Mouse (Mus musculus) intestine, embryonic 14.5 days (tissue): ENCODE measurements around the gene Rps6ka5. TPM values are rescaled to one million over a fixed set of nuclear protein-coding genes. Genes with fewer than 3 reads are reported as not detected.

Experiments
- ATAC-seq: fragments of 200-750 bp; cut with Nextera tagmentation; replicated peaks from 2 replicates; pipeline ENCODE4 v1.8.0; 2017; ENCODE audit warnings: low read depth, moderate number of reproducible peaks, moderate TSS enrichment, moderate library complexity; ENCODE audit not compliant: low FRiP score, low TSS enrichment
- DNase-seq: peaks from one replicate; pipeline ENCODE4 v3.0.0-alpha.2; 2018; ENCODE audit warnings: low spot score
- H3K27ac ChIP-seq: fragments of 300-500 bp; sonication (generic); 2 replicates; pipeline ENCODE4 v1.5.1; 2014; ENCODE audit warnings: low read depth, mild to moderate bottlenecking, control low read depth
- H3K27me3 ChIP-seq: fragments of 300-500 bp; sonication (generic); replicated peaks from 2 replicates; pipeline ENCODE4 v1.6.1; 2014; ENCODE audit warnings: low read length, control low read depth; ENCODE audit not compliant: control insufficient read depth, insufficient read depth
- H3K36me3 ChIP-seq: fragments of 300-500 bp; sonication (generic); 2 replicates; pipeline ENCODE4 v1.6.1; 2014; ENCODE audit warnings: low read length, control low read depth; ENCODE audit not compliant: control insufficient read depth, insufficient read depth
- H3K4me1 ChIP-seq: fragments of 300-500 bp; sonication (generic); replicated peaks from 2 replicates; pipeline ENCODE4 v1.6.1; 2014; ENCODE audit warnings: low read length, control low read depth, mixed read lengths; ENCODE audit not compliant: control insufficient read depth, insufficient read depth
- H3K4me2 ChIP-seq: fragments of 300-500 bp; sonication (generic); 2 replicates; pipeline ENCODE4 v1.6.1; 2014; ENCODE audit warnings: low read length
- H3K4me3 ChIP-seq: fragments of 300-500 bp; sonication (generic); 2 replicates; pipeline ENCODE4 v1.5.1; 2014; ENCODE audit warnings: low read depth, low read length, control low read depth, mixed read lengths
- H3K9ac ChIP-seq: fragments of 300-500 bp; sonication (generic); 2 replicates; pipeline ENCODE4 v1.6.1; 2014; ENCODE audit warnings: mild to moderate bottlenecking, low read length
- H3K9me3 ChIP-seq: fragments of 300-500 bp; sonication (generic); 2 replicates; pipeline ENCODE4 v1.6.1; 2016; ENCODE audit warnings: low read length, control low read depth; ENCODE audit not compliant: control insufficient read depth
- WGBS: fragments of 180-500 bp; shearing (Covaris S2); extraction: QIAGEN DNeasy Blood & Tissue Kit; methylation state at CpG from one replicate; pipeline ENCODE4 v1.1.7; 2014; 5-methylcytosine and 5-hydroxymethylcytosine counted together
- polyA plus RNA-seq: library from polyadenylated mRNA; unstranded; fragments of >200 nt; fragmentation: Nextera tagmentation; extraction: Ambion mirVana; gene quantifications from 2 replicates; pipeline ENCODE4 v1.2.1, GENCODE M21; 2014

The Rps6ka5 gene
- polyA plus RNA-seq, 1 experiment from 2014 or later = 3.2 TPM

- Histone ChIP-seq H3K4me2 (no peak overlapping the region), H3K27ac (no peak overlapping the region), H3K36me3 (peaks cover 7% of the 10 kb centered on the region; the same call in 1 of the 2 replicates), H3K9ac (no peak overlapping the region), H3K4me3 (no peak overlapping the region), H3K27me3 (no peaks in the 10 kb centered on the region), H3K9me3 (no peaks in the 10 kb centered on the region), H3K4me1 (no peaks in the 10 kb centered on the region)
- DNase-seq (no peak), ATAC-seq (no peak)
- 64% methylated on average over 2 of the region's 2 CpGs for WGBS
Observed at GRCm38 (mm10) chr12:100578291-100578690, 148.5 kb downstream of the Rps6ka5 start.

GRCm38 (mm10) chr12:100575739-100576138 is 151.0 kb downstream of the Rps6ka5 start:
- Histone ChIP-seq H3K9me3 (no peaks in the 10 kb centered on the region), H3K27ac (no peak overlapping the region), H3K36me3 (peaks cover 7% of the 10 kb centered on the region; the same call in 1 of the 2 replicates), H3K9ac (no peak overlapping the region), H3K4me1 (no peaks in the 10 kb centered on the region), H3K4me3 (no peak overlapping the region), H3K4me2 (no peak overlapping the region), H3K27me3 (no peaks in the 10 kb centered on the region)
- DNase-seq (no peak), ATAC-seq (no peak)
- 77% methylated on average over 3 of the region's 3 CpGs for WGBS

- Histone ChIP-seq H3K27ac (no peak overlapping the region), H3K4me1 (no peaks in the 10 kb centered on the region), H3K9ac (no peak overlapping the region), H3K36me3 (peaks cover 7% of the 10 kb centered on the region; the same call in 1 of the 2 replicates), H3K27me3 (no peaks in the 10 kb centered on the region), H3K9me3 (no peaks in the 10 kb centered on the region), H3K4me3 (no peak overlapping the region), H3K4me2 (no peak overlapping the region)
- WGBS = 83% methylated on average over 12 of the region's 12 CpGs
- DNase-seq (no peak), ATAC-seq (no peak)
Observed at GRCm38 (mm10) chr12:100570522-100571072, 156.2 kb downstream of the Rps6ka5 start.

- H3K9me3 ChIP-seq = no peaks in the 10 kb centered on the region
- no peak overlapping the region for H3K9ac ChIP-seq
- no peak overlapping the region for H3K4me3 ChIP-seq
- ATAC-seq (no peak), DNase-seq (no peak)
- 81% methylated on average over 7 of the region's 7 CpGs for WGBS
- H3K27me3 ChIP-seq = no peaks in the 10 kb centered on the region
- no peak overlapping the region for H3K27ac ChIP-seq
- no peak overlapping the region for H3K4me2 ChIP-seq
- peaks cover 2% of the 10 kb centered on the region; the same call in 1 of the 2 replicates for H3K36me3 ChIP-seq
- H3K4me1 ChIP-seq = no peaks in the 10 kb centered on the region
Observed at GRCm38 (mm10) chr12:100568831-100569230, 158.0 kb downstream of the Rps6ka5 start.

- Histone ChIP-seq H3K9ac (no peak overlapping the region), H3K27me3 (no peaks in the 10 kb centered on the region), H3K4me2 (no peak overlapping the region), H3K27ac (no peak overlapping the region), H3K4me1 (no peaks in the 10 kb centered on the region), H3K36me3 (peaks cover 4% of the 10 kb centered on the region; the same call in 1 of the 2 replicates), H3K4me3 (no peak overlapping the region), H3K9me3 (no peaks in the 10 kb centered on the region)
- DNase-seq (no peak), ATAC-seq (no peak)
- WGBS = 81% methylated on average over 6 of the region's 6 CpGs
Observed at GRCm38 (mm10) chr12:100568105-100568504, 158.7 kb downstream of the Rps6ka5 start.

GRCm38 (mm10) chr12:100567627-100568026 is 159.2 kb downstream of the Rps6ka5 start:
- Histone ChIP-seq H3K27ac (no peak overlapping the region), H3K4me1 (no peaks in the 10 kb centered on the region), H3K9me3 (no peaks in the 10 kb centered on the region), H3K27me3 (no peaks in the 10 kb centered on the region), H3K4me3 (no peak overlapping the region), H3K36me3 (peaks cover 5% of the 10 kb centered on the region; the same call in 1 of the 2 replicates), H3K9ac (no peak overlapping the region), H3K4me2 (no peak overlapping the region)
- WGBS = 80% methylated on average over 3 of the region's 3 CpGs
- no peak for DNase-seq
- no peak for ATAC-seq

GRCm38 (mm10) chr12:100553675-100554074 is 173.1 kb downstream of the Rps6ka5 start:
- Histone ChIP-seq H3K9me3 (no peaks in the 10 kb centered on the region), H3K36me3 (peaks cover 7% of the 10 kb centered on the region; the same call in 1 of the 2 replicates), H3K27ac (no peak overlapping the region), H3K4me2 (no peak overlapping the region), H3K4me3 (no peak overlapping the region), H3K4me1 (no peaks in the 10 kb centered on the region), H3K9ac (no peak overlapping the region), H3K27me3 (no peaks in the 10 kb centered on the region)
- DNase-seq = no peak
- 81% methylated on average over 6 of the region's 6 CpGs for WGBS
- no peak for ATAC-seq

- H3K27ac ChIP-seq = no peak overlapping the region
Observed at GRCm38 (mm10) chr12:100551972-100552371, 174.8 kb downstream of the Rps6ka5 start.

GRCm38 (mm10) chr12:100544194-100544567 is 182.6 kb downstream of the Rps6ka5 start:
- Histone ChIP-seq H3K4me2 (no peak overlapping the region), H3K9ac (no peak overlapping the region), H3K9me3 (no peaks in the 10 kb centered on the region), H3K4me3 (no peak overlapping the region), H3K27me3 (no peaks in the 10 kb centered on the region), H3K27ac (no peak overlapping the region), H3K36me3 (no peaks in the 10 kb centered on the region), H3K4me1 (no peaks in the 10 kb centered on the region)
- DNase-seq (no peak), ATAC-seq (no peak)
- 91% methylated on average over 4 of the region's 4 CpGs for WGBS

More at GRCm38 (mm10) chr12:100551972-100552371, 174.8 kb downstream of the Rps6ka5 start:
- Histone ChIP-seq H3K27me3 (no peaks in the 10 kb centered on the region), H3K36me3 (peaks cover 7% of the 10 kb centered on the region; the same call in 1 of the 2 replicates), H3K9ac (no peak overlapping the region), H3K4me1 (no peaks in the 10 kb centered on the region), H3K9me3 (no peaks in the 10 kb centered on the region), H3K4me3 (no peak overlapping the region), H3K4me2 (no peak overlapping the region)
- no peak for ATAC-seq
- no peak for DNase-seq
- 93% methylated on average over 1 of the region's 1 CpGs for WGBS
